Mouse (Mus musculus) stomach, adult 2 months (tissue): ENCODE results near the gene Kdelc1. TPM values are rescaled to one million over a fixed set of nuclear protein-coding genes. Genes with fewer than 3 reads are reported as not detected.

ENCODE experiments used
- polyA plus RNA-seq: library from polyadenylated mRNA; depleted of rRNA; stranded (reverse); fragments of >200 nt; gene quantifications from 2 replicates; pipeline ENCODE4 v1.2.3, GENCODE M21; 2012; rRNA removed

The Kdelc1 gene
- polyA plus RNA-seq, result 6.1 and 9.2 TPM in 2 replicates

DNA sequence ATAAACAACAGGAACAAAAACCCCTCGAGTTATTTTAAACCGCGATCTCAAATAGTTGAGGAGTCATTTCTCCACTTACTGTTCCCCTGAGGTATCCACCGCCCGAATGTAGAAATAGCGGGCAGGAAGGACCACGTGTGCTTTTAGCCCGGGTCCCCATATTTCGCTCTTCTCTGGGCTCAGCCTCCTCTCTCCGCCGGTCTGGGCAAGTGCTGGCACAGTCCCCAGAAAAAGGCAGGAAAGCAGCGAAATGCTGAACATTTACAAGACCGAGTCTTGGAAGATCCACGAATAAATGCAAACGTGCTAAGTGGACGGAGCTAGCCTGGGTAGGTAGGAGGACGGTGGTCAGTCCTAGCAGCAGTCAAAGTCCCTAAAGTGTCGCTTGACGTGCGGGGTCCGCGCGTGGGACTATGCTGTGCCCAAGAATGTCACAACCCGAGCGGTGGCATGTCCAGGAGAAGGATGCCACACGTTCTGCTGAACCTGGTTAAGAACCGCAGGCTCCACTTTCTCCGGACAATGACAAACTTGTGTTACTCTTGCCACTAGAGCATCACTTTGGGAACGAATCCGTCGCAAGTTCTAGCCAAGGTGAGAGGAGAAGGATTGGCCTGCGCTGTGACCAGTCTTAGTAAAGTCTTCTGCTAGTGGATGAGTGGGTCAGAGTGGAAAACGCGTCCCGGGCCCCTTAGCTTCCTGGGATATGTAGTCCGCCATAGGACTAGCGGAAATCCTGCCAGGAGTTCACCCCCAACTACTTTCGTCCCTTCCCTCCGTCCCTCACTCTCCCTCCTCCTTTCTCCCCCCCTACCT lies at the start of gene Kdelc1, which contains the start of gene Bivm:
Gene Kdelc1 (minus strand): TSS at position 570 of the 816 bp plus-strand sequence.
Gene Bivm (plus strand): TSS at position 719 of the 816 bp plus-strand sequence.

DNA sequence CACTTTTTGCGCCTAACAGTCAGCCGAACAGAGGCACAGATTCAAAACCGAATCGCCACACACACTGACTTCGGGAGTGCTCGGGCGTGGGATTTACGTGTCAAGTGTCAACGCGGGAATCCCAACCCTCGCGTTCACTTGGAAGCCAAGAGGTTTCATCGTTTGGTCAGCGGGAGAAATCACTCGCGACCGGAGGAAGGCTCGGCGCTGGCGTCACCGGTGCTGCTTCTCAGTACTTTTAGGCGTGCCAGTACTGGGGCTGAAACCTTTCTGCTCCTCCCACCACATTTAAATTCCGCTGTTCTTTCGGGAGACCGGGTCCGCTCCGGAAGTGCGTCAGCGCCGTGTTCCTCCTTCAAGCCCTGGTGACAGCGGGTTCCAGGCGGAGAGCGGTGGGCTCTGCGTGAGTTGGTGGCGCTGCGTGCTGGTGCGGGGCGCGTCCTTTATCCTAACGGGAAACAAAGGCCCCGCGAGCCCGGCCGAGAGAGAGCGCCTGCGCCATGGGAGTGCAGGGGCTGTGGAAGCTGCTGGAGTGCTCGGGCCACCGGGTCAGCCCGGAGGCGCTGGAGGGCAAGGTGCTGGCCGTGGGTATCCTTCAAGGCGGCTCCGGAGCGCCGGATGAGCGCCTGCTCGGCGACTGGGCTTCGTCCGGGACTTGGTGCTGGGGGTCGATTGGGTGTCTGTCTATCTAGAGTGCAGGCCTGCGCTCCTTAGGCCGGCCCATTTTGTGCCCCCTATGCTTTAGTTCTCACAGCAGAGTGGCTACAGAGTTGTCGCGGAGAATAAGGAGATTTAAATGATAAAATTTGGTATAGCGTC lies 29.2 kb upstream of the Kdelc1 start, which contains the start of gene Ercc5:
Gene Ercc5 (plus strand): TSS at position 182 of the 819 bp plus-strand sequence.

DNA sequence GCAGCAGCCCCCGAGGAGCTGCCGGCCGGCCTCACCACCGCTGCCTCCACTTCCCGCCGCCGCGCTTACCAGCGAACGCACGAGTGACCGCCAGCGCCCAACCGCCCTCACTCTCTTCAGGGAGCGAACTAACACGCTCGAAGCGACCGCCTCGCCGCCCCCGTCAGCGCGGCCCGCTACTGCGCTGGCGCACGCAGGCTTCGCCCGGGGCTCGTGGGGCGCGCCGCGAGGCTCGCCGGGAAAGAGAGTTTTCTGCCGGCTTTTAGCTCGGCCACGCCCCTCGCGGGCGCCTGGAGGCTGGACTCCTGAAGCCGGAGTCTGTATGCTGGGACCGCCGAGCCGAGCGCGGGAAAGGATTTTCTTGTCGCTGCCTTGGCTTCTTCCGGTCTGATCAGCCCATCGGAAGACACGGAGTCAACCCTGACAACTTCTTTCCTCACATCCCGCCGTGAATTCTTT lies 16.3 kb downstream of the Kdelc1 start, which contains the start of gene Tex30:
Gene Tex30 (minus strand): TSS at position 183 of the 459 bp plus-strand sequence.

DNA sequence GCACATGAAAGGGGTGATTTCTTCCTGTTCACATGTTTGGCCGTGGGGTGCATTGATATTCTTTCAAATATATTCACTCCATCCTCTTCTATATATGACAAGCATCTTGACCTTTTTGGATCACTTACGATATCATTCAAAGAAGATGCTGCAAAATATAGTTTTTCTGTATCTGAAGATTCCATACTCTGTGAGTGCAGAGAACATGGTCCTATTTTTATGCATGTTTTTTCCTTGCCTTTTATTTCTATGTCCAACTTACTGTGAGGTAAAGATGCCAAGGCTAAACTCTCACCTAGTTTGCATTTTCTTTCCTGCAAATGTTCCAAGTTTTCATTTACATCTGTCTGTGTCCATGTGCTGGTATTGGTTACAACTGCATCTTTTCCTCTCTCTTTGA lies 56.8 kb downstream of the Kdelc1 start, which contains the start of gene Gm8251:
Gene Gm8251 (minus strand): TSS at position 101 of the 400 bp plus-strand sequence.

Other genes with a start within 250 kb of the Kdelc1 start
- gene Tpp2, start 185.2 kb downstream of the Kdelc1 start, polyA plus RNA-seq, result 2.9 and 4.0 TPM in 2 replicates
- not detected in 2 replicates for gene Mettl21c, start 98.8 kb downstream of the Kdelc1 start, polyA plus RNA-seq
- not detected in 2 replicates for gene Gm8251, start 56.9 kb downstream of the Kdelc1 start, polyA plus RNA-seq
- gene Tex30, start 16.4 kb downstream of the Kdelc1 start, polyA plus RNA-seq, result 1.2 and 1.5 TPM in 2 replicates
- gene Bivm, start 149 bp upstream of the Kdelc1 start, polyA plus RNA-seq, result 3.5 and 4.1 TPM in 2 replicates
- 0.39 and 0.70 TPM in 2 replicates for gene Ercc5, start 28.9 kb upstream of the Kdelc1 start, polyA plus RNA-seq
- not detected in 2 replicates for gene Mettl21e, start 100.2 kb upstream of the Kdelc1 start, polyA plus RNA-seq